In genomic region chr6:136363313-136363712, GRCm38 (mm10) we compare ENCODE assay signal across 33 mouse cellular contexts. TPM values are rescaled to one million over a fixed set of nuclear protein-coding genes. Genes with fewer than 3 reads are reported as not detected.
"Had no signal": no experiment of that assay in that cellular context is flagged by ENCODE, and none has a peak within 500 bp of the region (broad histone marks: within the 10 kb centered on the region; RNA-seq: fewer than 3 reads in every experiment).

No protein-coding gene starts in this region.

- H3K27ac ChIP-seq: heart, adult 2 months; heart, embryonic 13.5 days; heart, embryonic 15.5 days; hindbrain, embryonic 13.5 days; hindbrain, embryonic 15.5 days; hindbrain, postnatal 0 days; kidney, embryonic 15.5 days; kidney, postnatal 0 days; limb, embryonic 13.5 days; limb, embryonic 15.5 days; liver, embryonic 12.5 days had no signal

- H3K4me3 ChIP-seq: heart, adult 2 months; heart, embryonic 13.5 days; heart, embryonic 15.5 days; hindbrain, embryonic 13.5 days; hindbrain, embryonic 15.5 days; kidney, embryonic 15.5 days; limb, embryonic 13.5 days; limb, embryonic 15.5 days; liver, embryonic 12.5 days had no signal

- DNase-seq: gastrocnemius, postnatal 14 days; gastrocnemius, postnatal 36 days; heart, adult 11 months; heart, adult 2 months; heart, postnatal 14 days; heart, postnatal 36 days; kidney, adult 11 months; kidney, adult 2 months; kidney, adult 9 months; kidney, postnatal 14 days; kidney, postnatal 36 days; layer of hippocampus, adult 9-11 months; layer of hippocampus, postnatal 36 days; left cerebral cortex, postnatal 4 days had no signal

RNA-seq across cellular contexts. Expression of gene Gm8994, which starts 36.0 kb away (rescaled TPM):
- total RNA-seq: gastrocnemius, adult 18-20 months; gastrocnemius, adult 8-10 months; gastrocnemius, postnatal 14 days; gastrocnemius, postnatal 36 days; heart, adult 2 months; heart, postnatal 14 days; heart, postnatal 36 days; hematopoietic stem cell, adult 5-6 weeks; hindbrain, postnatal 0 days; layer of hippocampus, adult 18-20 months; layer of hippocampus, adult 8-10 months; layer of hippocampus, postnatal 14 days; layer of hippocampus, postnatal 36 days; left cerebral cortex, adult 18-20 months; left cerebral cortex, postnatal 14 days; left cerebral cortex, postnatal 4 days; liver, adult 2 months had no signal

RNA-seq across cellular contexts. Expression of gene E330021D16Rik, which starts 52.1 kb away (rescaled TPM):
- total RNA-seq: gastrocnemius, adult 18-20 months; gastrocnemius, adult 8-10 months; gastrocnemius, postnatal 14 days; gastrocnemius, postnatal 36 days; heart, adult 2 months; heart, postnatal 14 days; heart, postnatal 36 days; hematopoietic stem cell, adult 5-6 weeks; hindbrain, postnatal 0 days; layer of hippocampus, adult 18-20 months; layer of hippocampus, adult 8-10 months; layer of hippocampus, postnatal 14 days; layer of hippocampus, postnatal 36 days; left cerebral cortex, adult 18-20 months; left cerebral cortex, postnatal 14 days; left cerebral cortex, postnatal 4 days; liver, adult 2 months had no signal
